Mouse (Mus musculus) spleen, adult 2 months (tissue): Measurements from ENCODE around the gene Vopp1. TPM values are rescaled to one million over a fixed set of nuclear protein-coding genes. Genes with fewer than 3 reads are reported as not detected.
"Not testable (repeated sequence)": the region's sequence is repeated elsewhere in the genome, so short reads cannot be mapped to it uniquely, and the experiment has no call there.

ENCODE experiments used
- DNase-seq, 2 experiments: peaks; one replicate each; pipeline versions ENCODE4 v3.0.0 to v3.0.0-alpha.2; 2012 to 2021; ENCODE audit warnings: low spot score in 2 of 2, low read depth in 1 of 2
- H3K27ac ChIP-seq: fragments of 200-500 bp; 2 replicates; pipeline ENCODE4 v1.5.1; 2012; ENCODE audit warnings: low read length, inconsistent platforms; ENCODE audit not compliant: insufficient read depth
- H3K27me3 ChIP-seq: fragments of 200-500 bp; 2 replicates; pipeline ENCODE4 v1.6.1; 2012; ENCODE audit warnings: mild to moderate bottlenecking, moderate library complexity, low read length, inconsistent platforms; ENCODE audit not compliant: control insufficient read depth, insufficient read depth
- H3K36me3 ChIP-seq: fragments of 200-500 bp; 2 replicates; pipeline ENCODE4 v1.6.1; 2012; ENCODE audit warnings: mild to moderate bottlenecking, low read length, inconsistent platforms; ENCODE audit not compliant: control insufficient read depth, insufficient read depth
- H3K4me1 ChIP-seq: fragments of 200-500 bp; 2 replicates; pipeline ENCODE4 v1.6.1; 2011; ENCODE audit warnings: inconsistent platforms; ENCODE audit not compliant: control insufficient read depth, insufficient read depth, insufficient read length
- H3K4me3 ChIP-seq: fragments of 200-500 bp; 2 replicates; pipeline ENCODE4 v1.5.1; 2011; ENCODE audit warnings: mild to moderate bottlenecking, inconsistent platforms; ENCODE audit not compliant: insufficient read depth, insufficient read length; ENCODE audit errors: extremely low read depth
- CTCF ChIP-seq: fragments of 200-500 bp; IDR thresholded peaks from 2 replicates; pipeline ENCODE4 v1.5.1; 2011; ENCODE audit warnings: mild to moderate bottlenecking, inconsistent platforms; ENCODE audit not compliant: insufficient read depth, insufficient read length, insufficient replicate concordance; ENCODE audit errors: extremely low read depth
- POLR2A ChIP-seq: fragments of 200-500 bp; IDR thresholded peaks from 2 replicates; pipeline ENCODE4 v1.6.1; 2011; ENCODE audit warnings: low read depth, low read length, inconsistent platforms
- WGBS: fragments of 180-500 bp; shearing (Covaris S2); methylation state at CpG from one replicate; pipeline ENCODE4 v1.1.7; 2018; 5-methylcytosine and 5-hydroxymethylcytosine counted together
- polyA plus RNA-seq: library from polyadenylated mRNA; depleted of rRNA; stranded (reverse); fragments of >200 nt; gene quantifications from 2 replicates; pipeline ENCODE4 v1.2.3, GENCODE M21; 2012; rRNA removed

Gene Vopp1
- 18.3 and 20.2 TPM in 2 replicates for polyA plus RNA-seq

- H3K4me3 ChIP-seq = peak within 1 kb of the TSS; percentile 81
- WGBS = under 1% methylated on average over 87 of the region's 87 CpGs
- no peaks in the 10 kb centered on the region; the same call in 1 of the 2 replicates for H3K27me3 ChIP-seq
- TF ChIP-seq CTCF = no peak
- TF ChIP-seq POLR2A = no peak; the same call in 1 of the 2 replicates
- H3K4me1 ChIP-seq = no peaks in the 10 kb centered on the region; the same call in none of the 2 replicates
- peak within 1 kb of the TSS; percentile 73 for H3K27ac ChIP-seq
- DNase-seq = peak; percentile 41 to 60
- H3K36me3 ChIP-seq = no peaks in the 10 kb centered on the region
Observed at GRCm38 (mm10) chr6:57824422-57825258, at the start of gene Vopp1. Gene Vopp1 (minus strand): TSS chr6:57825159.

GRCm38 (mm10) chr6:57859043-57860042 lies 34.4 kb upstream of the Vopp1 start:
- 47% methylated on average over 6 of the region's 6 CpGs for WGBS
- Histone ChIP-seq H3K27me3 (no peaks in the 10 kb centered on the region), H3K36me3 (no peaks in the 10 kb centered on the region), H3K4me1 (no peaks in the 10 kb centered on the region), H3K27ac (no peak overlapping the region), H3K4me3 (no peak overlapping the region)
- no peak for DNase-seq
- TF ChIP-seq POLR2A = no peak
- TF ChIP-seq CTCF = peak; percentile 42; the same call in 1 of the 2 replicates

- H3K27ac ChIP-seq, H3K27me3 ChIP-seq, DNase-seq, H3K4me1 ChIP-seq, H3K36me3 ChIP-seq, H3K4me3 ChIP-seq: not testable (repeated sequence)
- 96% methylated on average over 5 of the region's 5 CpGs for WGBS
Observed at GRCm38 (mm10) chr6:57851177-57851576, 26.2 kb upstream of the Vopp1 start.

- WGBS = 65% methylated on average over 1 of the region's 1 CpGs
Observed at GRCm38 (mm10) chr6:57850286-57850685, 25.3 kb upstream of the Vopp1 start, which contains the start of gene Vmn1r21. Gene Vmn1r21 (minus strand): TSS chr6:57850343.

GRCm38 (mm10) chr6:57839693-57840408 lies 14.9 kb upstream of the Vopp1 start:
- no peak for DNase-seq
- Histone ChIP-seq H3K36me3 (no peaks in the 10 kb centered on the region), H3K4me1 (no peaks in the 10 kb centered on the region), H3K27me3 (no peaks in the 10 kb centered on the region), H3K4me3 (no peak overlapping the region), H3K27ac (no peak overlapping the region)
- TF ChIP-seq CTCF (no peak), POLR2A (no peak)
- WGBS = 65% methylated on average over 2 of the region's 2 CpGs

More at GRCm38 (mm10) chr6:57850286-57850685, 25.3 kb upstream of the Vopp1 start, which contains the start of gene Vmn1r21:
- Histone ChIP-seq H3K27me3 (no peaks in the 10 kb centered on the region), H3K27ac (no peak within 1 kb of the TSS), H3K4me3 (no peak within 1 kb of the TSS), H3K4me1 (no peaks in the 10 kb centered on the region), H3K36me3 (no peaks in the 10 kb centered on the region)
- TF ChIP-seq CTCF (no peak), POLR2A (no peak)
- no peak for DNase-seq

GRCm38 (mm10) chr6:57825259-57825715 lies 328 bp upstream of the Vopp1 start:
- H3K4me3 ChIP-seq = peak overlapping the region; percentile 81; the same call in 1 of the 2 replicates
- H3K27ac ChIP-seq = peak overlapping the region; percentile 73; the same call in 1 of the 2 replicates
- WGBS = 16% methylated on average over 5 of the region's 5 CpGs
- no peaks in the 10 kb centered on the region; the same call in 1 of the 2 replicates for H3K27me3 ChIP-seq
- no peak for DNase-seq
- no peak for TF ChIP-seq POLR2A
- TF ChIP-seq CTCF = no peak
- H3K4me1 ChIP-seq = no peaks in the 10 kb centered on the region; the same call in none of the 2 replicates
- H3K36me3 ChIP-seq = no peaks in the 10 kb centered on the region
